Mouse (Mus musculus): Measurements from ENCODE around the gene Tubg1.
"Not testable (repeated sequence)": the region's sequence is repeated elsewhere in the genome, so short reads cannot be mapped to it uniquely, and the experiment has no call there.

The Tubg1 gene

DNA sequence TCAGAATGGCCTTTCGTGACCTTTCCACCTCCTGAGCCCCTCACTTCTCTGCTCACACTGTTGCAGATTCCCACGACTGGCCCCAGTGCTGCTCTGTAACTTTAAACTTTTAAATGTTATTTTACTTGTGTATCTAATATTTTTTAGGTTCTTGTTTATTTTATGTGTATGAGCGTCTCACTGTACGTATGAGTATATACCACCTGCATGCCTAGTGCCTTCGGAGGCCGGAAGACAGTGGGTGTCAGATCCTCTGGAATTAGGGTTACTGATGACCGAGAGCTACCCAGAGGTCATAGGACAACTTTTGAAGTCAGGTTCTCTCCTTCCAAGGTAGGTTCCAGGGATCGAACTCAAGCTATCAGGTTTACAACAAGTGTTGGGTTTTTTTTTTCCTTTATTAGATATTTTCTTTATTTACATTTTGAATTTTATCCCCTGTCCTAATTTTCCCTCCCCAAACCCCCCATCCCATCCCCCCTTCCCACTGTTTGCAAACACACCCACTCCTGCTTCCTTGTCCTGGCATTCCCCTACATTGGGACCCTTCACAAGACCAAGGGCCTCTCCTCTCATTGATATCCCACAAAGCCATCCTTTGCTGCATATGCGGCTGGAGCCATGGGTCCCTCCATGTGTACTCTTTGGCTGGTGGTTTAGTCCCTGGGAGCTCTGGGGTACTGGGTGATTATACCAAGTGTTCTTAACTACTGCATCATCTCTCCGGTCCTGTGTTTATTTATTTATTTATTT lies 22.7 kb downstream of the Tubg1 start:
- no peak for DNase-seq (ENCODE audit: low spot score)

DNA sequence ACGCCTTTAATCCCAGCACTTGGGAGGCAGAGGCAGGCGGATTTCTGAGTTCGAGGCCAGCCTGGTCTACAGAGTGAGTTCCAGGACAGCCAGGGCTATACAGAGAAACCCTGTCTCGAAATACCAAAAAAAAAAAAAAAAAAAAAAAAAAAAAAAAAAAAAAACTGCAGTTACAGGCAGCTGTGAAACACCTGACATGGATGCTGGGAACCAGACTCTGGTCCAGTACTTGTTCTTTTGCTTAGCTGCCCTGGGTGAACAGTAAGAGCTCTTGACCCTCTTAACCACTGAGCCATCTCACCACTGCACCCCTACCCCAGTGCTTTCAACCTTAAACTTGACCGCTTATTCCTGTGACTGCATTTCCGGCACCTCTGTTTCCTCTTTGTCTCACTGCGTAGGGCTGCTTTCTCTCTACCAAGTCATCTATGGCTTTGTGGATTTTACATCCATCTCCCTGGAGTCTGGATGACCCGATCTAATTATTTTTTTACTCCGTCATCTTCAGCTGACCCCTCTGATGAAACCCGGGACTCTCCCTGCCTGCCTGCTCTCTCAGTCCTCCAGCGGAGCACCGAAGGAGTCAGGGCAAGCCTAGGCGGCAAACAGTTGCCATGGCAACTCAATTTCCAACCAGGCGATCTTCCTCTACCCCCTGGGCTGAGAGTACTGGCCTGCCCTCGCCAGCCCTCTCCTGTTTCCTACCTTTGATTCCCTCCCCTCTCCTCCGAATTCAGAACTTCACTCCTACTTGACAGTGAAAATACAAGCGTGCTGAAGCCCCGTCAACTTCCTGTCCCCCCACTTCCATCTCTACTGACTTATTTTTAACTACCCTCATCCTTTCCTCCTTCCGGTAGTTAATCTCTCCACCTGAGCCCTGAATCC lies 23.8 kb downstream of the Tubg1 start:
- DNase-seq (ENCODE audit: low spot score) = peak; percentile 88

DNA sequence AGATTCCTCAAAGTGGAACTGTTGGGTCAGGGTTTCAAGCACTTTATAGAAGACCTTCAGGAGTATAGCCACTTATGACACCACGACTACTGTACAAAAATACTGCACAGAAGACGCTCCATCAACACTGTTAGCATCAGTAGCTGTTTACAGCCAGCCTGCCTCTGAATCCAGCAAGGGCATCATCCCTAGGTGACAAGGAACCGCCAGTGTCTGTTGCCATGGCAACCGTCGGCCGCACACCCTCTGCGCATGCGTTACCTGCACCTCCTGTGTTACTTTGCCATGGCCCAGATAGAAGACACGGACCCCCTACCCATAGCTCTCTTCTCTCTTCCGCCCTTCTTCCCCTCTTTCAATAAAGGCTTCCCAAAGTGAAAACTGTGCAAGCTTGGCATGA lies 26.6 kb downstream of the Tubg1 start:
- DNase-seq (ENCODE audit: low spot score) = no peak

DNA sequence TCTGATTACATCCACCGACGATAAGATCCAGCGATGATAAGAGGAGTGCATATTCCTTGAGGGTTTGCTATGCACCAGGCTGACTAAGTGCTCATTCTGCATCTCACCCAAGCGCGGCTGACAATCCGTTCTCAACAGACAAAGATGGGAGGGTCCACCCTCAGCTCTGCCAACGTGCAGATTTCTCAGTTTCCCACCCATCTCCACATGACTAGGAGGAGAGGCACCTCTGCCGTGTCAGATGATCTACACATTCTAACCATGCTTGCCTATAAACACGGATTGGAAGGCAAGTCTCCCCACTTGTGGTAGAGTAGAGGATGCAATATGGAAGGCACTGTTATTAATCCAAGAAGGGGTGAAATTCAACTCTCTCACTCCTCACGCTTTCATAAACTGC lies 29.0 kb downstream of the Tubg1 start:
- DNase-seq (ENCODE audit: low spot score) = no peak

DNA sequence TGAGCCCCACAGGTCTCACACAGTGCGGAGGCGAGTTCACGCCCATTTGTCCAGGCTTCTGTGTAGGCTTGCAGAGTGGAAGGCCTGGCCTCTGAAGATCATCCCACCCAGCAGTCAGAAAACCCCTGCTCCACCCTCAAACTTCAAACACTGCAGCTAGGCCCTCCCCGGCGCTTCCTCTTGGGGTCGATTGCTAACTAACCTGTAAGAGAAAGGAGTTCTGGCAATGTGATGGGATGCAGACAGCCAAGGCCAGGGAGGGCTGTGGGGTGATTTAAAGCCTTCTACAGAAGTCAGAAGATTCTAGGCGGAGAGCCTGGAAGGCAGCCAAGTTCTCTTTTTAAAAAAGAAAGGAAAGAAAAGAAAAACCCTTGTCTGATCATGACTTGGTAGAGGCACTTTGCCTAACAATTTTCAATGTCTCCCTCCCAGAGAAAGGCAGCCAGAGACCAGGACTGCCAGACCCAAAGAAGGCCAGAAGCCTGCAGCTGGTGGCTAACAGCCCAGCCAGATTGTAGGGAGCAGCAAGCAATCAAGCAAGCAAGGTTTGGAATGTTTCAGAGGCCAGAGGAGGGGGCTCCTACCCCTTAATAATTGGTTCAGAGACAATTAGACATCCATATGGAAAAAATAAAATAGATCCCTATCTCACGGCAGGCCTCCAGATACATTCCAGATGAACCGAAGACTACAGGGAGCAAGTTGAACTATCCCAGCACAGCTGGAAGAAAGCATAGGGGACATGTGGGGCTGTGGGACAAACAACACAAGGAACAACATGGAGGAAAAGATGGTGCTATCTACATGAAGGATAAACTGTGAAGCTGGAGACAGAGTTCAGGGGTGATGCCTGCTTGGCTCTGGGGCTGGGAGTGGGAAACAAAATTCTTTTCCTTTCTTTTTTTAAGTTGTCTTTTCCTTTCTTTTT lies 29.7 kb downstream of the Tubg1 start:
- peak; percentile 73 for DNase-seq (ENCODE audit: low spot score)

DNA sequence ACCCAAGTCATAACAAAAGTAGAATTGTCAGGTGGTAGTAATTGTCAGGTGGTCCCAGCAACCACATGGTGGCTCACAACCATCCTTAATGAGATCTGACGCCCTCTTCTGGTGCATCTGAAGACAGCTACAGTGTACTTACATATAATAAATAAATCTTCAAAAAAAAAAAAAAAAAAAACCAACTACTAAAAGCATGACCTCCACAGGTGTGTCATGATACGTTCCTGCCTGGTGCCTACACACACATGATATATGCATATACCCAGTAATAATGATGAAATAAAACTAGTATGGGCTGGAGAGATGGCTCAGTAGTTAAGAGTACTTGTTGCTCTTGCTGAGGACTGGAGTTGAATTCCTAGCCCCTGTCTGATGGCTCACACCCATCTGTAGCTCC lies 31.3 kb downstream of the Tubg1 start:
- DNase-seq (ENCODE audit: low spot score) = no peak

DNA sequence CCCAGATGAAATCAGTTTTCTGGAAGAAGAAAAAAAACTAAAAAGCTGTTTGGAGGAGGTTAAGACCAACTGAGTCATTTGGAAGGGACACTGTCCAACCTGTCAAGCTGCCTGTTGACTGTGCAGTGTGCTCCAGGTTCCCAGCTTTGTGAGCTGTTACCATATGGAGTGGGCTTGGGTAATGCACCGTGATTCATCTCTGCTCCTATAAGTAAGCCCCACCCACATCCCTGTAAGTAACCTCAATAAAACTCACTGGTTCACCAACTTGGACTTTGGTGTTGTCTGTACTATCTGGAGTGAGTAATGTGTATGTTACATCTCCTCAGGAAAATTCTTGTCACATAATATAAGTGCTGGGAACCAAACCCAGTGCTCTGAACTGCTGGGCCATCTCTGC lies 33.1 kb downstream of the Tubg1 start:
- no peak for DNase-seq (ENCODE audit: low spot score)

DNA sequence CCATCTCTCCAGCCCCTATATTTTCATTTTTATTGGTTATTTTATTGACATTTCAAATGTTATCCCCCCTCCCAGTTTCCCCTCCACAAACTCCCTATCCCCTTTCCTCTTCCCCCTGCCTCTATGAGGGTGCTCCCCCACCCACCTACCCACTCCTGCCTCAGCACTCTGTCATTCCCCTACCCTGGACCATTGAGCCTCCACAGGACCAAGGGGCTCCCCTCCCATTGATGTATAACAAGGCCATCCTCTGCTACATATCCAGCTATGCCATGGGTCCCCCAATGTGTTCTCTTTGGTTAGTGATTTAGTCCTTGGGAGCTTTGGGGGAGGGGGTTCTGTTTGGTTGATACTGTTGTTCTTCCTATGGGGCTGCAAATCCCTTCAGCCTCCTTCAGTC lies 34.9 kb downstream of the Tubg1 start:
- no peak for DNase-seq (ENCODE audit: low spot score)

DNA sequence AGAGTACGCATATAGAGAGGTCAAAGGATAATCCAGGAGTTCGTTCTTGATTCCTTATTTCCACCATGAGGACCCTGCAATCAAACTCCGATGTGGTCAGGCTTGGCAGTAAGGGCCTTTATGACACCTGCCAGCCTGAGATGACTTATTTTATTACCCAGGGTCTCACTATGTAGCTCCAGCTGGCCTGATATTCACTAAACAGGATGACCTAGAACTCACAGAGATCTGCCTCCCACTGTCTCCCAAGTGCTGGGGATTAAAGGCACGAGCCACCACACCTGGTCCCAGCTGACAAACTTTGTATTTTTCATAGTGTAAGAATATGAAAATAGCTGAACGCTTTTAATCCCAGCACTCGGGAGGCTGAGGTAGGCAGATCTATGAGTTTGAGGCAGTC lies 35.4 kb downstream of the Tubg1 start:
- no peak for DNase-seq (ENCODE audit: low spot score)

DNA sequence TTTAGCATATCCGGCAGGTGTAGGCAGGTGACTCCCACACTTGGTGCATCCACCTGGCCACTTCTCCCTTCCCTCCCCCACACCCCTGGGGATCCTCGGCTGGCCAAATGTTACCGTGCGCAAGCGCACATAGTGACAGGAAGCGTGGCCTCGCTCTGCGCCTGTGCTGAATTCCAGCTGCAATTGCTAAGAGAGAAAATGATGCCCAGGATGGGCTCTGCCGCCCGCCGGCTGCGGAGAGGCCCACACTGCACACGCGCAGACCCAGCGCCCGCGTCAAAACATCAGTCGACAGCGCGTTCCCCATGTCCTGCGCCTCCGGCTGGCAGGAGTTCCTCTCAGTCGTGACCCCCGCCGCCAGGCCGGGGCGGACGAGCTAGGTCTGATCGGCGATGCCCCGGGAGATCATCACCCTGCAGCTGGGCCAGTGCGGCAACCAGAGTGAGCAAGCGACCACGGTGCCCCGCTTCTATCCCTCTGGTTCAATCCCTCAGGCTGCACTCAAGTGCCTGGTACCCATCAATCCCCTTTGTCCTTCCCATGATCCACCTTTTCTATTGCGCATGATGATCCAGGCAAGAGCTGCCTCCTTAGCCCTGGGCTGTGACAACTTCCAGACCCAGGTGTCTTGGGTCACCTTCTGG lies 36.1 kb downstream of the Tubg1 start, which contains the start of gene Tubg2:
TSS of gene Tubg2 (plus strand) at position 180 of the 644 bp plus-strand sequence.
- DNase-seq (ENCODE audit: low spot score) = peak; percentile 86

DNA sequence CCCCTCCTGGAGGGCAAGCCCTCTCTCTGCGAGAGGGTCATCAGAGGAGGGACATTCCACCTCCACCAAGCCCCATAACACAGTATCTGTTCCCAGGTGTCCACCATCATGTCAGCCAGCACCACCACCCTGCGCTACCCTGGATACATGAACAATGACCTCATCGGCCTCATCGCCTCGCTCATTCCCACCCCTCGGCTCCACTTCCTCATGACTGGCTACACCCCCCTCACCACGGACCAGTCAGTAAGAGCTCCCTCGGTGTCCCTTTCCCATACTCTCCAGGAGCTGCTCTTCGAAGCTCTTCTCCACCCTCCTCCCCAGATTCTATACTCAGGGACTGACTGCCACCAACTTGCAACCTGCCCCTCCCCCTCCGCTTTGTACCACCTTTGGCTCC lies 40.4 kb downstream of the Tubg1 start:
- DNase-seq (ENCODE audit: low spot score) = not testable (repeated sequence)

DNA sequence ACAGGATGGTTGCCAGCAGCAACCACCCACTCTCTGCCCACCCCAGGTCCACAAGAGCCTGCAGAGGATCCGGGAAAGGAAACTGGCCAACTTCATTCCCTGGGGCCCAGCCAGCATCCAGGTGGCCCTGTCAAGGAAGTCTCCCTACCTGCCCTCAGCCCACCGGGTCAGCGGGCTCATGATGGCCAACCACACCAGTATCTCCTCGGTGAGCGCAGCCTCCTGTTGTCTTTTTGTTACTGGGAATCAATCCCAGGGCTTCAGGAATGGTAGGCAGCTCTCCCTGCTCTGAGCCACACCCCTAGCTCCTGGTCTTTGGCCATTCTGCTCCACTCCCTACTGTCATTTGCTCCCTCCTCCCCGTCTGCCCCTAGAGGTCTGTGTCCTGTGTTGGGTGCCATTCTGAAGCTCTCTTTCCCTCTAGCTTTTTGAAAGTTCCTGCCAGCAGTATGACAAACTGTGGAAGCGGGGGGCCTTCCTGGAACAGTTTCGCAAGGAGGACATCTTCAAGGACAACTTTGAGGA lies 41.3 kb downstream of the Tubg1 start:
- not testable (repeated sequence) for DNase-seq (ENCODE audit: low spot score)

DNA sequence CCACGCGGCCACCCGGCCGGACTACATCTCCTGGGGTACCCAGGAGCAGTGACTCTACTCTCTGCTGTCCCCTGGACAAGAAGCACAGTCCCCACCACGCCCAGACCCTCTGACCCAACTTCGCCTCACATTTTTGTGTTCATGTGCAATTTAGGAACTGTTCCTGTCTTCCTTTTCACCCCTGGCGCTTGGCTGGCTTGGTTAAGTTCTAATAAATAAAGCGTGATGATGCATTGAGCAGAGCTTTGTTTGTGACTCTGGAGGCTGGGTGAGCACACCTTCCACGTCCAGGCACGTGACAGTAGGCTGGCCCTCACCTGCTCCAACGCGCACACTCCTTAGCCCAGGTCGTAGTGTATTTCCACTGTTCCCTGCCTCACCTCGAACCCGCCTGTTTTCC lies 41.8 kb downstream of the Tubg1 start:
- no peak for DNase-seq (ENCODE audit: low spot score)

DNA sequence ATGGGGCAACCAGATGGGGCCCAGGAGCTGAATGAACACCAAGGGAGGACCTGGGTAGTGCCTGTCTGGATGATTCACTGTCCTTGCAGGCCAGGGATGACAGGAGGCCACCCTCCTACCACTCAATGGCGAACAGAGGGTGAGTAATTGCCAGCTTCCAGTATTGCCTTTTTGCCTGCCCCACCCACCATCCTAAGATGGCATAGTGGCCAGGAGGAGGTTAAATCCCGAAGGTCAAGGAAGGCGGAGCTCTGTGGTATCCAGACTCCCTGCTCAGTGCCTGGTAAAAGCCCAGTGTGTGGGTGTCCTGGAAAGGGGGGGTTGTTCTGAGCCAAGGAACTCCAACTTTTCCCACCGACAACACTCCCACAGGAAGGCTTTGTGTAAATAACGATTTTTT lies 42.6 kb downstream of the Tubg1 start:
- peak; percentile 64 for DNase-seq (ENCODE audit: low spot score)

DNA sequence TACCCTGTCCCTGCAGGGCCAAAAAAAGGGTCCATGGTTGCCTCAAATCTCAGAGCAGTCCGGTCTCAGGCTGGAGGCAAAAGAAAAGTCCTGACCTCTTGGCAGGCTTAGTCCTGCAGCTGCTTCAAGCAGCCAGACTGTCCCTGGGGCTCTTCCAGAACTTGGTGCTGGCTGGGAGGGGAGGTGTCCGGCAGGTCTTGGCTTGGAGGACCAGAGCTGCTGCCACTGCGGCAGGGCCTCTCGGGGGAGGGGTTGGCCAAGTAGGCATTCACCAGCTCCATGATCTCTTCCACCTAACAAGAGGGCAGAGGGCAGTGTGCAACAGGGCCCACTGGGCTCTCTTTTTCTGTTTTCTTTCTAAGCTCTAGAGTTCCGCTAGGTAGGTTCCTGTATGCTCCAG lies 43.0 kb downstream of the Tubg1 start:
- DNase-seq (ENCODE audit: low spot score) = peak; percentile 79

DNA sequence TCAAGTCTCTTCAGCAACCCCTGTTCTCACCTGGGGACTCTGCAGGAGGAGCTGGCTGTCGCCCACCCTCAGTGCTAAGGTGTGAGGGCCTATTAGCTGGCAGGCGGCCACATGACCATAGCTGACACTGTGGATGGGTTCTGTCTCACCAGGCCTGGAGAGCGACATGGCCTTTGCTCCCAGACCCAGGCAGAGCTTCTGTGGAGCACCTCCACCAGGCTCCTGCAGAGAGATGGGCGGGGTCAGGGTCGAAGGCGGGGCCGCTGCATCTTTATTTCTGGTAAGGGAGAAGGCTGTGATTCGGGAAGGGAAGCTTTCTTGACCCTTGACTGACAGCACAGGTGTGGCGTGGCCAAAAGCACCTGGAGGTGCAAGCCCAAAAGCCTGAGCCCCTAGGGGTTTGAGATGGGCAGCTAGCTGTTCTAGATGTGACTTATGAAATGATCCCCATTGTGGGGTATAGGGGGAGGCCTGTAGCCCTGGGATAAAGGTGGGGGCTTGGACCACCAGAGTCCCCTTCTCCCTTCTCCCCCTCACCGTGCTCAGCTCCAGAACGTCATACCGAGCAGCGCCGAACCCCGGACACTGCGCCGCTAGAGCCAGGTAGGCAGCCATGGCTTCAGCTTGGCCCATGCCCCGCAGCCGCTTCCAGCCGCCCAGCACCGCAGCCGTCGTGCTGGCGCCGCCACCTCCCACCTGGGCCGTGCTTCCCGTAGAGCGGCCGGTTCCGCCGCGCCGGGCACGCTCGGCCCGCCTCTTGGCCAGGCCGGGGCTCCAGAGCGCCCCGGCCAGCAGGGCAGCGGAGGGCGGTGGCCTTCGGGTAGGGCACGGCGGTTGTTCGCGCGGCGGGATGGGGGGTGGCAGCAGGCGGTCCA lies 44.0 kb downstream of the Tubg1 start:
- no peak for DNase-seq (ENCODE audit: low spot score)

DNA sequence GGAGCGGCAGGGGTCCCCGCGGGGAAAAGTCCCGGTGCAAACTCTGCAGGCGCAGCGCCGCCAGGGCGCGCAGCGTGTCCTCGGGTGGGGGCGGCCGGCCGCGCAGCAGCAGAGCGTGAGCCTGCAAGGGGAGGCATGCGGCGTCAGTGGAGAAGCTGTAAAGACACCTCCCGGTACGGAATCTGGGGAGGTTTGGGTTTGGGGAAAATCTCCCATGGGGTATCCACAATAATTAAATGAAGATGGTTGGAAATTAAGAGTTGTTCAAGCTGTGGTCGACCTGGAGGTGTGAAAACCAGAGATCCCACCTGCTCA lies 44.6 kb downstream of the Tubg1 start:
- no peak for DNase-seq (ENCODE audit: low spot score)

DNA sequence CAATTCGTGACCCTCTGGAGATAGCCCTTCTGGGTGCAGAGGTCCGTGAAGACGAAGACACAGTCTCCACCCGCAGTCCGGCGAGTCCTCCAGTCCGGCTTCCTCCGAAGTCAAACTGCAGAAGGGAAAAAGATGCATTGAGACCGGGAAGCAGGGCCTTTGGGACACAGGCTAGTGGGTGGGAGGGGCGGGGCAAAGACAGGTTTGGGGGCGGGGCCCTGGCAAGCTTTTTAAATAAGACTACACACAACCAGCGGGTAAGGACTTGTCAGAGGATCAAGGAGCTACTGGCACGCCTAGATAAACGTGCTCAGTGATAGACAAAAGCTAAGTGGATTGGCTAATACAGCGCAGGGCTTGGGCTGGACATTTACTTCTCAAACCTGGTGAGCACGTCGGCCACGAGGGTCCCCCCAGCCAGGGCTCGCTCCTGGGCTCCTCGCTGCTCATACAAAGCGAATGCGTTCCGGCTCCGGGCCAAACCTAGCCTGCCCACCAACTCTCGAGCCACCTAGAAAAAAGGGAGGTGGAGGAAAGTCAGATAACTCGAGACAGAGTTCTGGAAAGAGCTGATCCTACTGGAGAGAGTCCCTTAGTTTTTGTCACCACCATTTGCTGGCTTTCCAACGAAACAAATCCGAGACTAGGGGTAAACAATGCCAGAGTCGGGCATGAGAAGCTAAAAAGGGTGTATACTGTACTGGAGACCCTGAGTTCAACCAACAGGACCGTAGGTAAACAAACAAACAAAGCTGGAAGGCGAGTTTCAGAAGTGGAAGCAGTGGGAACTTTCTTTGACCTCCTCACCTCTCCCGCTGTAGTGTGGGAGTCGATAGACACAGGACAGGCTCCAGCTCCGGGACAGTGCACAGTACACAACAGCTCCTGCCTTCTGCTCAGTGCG lies 45.2 kb downstream of the Tubg1 start:
- no peak for DNase-seq (ENCODE audit: low spot score)

DNA sequence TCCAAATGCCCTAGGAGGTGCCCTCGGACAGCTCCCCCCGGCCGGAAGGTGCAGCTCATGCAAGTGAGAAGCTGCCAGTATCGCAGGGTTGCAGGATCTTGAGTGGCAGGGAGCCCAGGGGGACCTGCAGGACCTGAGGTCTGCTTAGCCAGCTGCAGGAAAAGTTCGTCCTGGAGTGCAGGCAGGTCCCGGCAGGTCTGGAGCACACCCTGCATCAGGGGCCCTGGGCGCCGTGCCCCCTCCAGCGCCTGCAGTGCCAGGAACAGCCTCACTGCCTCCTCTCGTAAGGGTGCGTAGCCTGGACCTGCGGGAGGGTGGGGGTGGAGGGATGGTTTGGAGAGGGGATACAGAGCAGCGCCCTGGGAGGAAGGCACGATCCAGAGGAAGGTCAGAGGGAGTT lies 46.6 kb downstream of the Tubg1 start:
- no peak for DNase-seq (ENCODE audit: low spot score)
